Mouse (Mus musculus) G1E (cell line): ENCODE data around the gene Thumpd1. TPM values are rescaled to one million over a fixed set of nuclear protein-coding genes. Genes with fewer than 3 reads are reported as not detected.

ENCODE experiments used
- ATAC-seq: 2 replicates; pipeline ENCODE4 v1.8.0; 2016; ENCODE audit warnings: mild to moderate bottlenecking; ENCODE audit not compliant: insufficient number of reproducible peaks, poor library complexity, low FRiP score, severe bottlenecking; ENCODE audit errors: extremely low read depth
- DNase-seq: peaks from one replicate; pipeline ENCODE4 v3.0.0; 2012; ENCODE audit warnings: low spot score
- H3K27me3 ChIP-seq: 2 replicates; pipeline ENCODE4 v1.6.1; 2012; ENCODE audit warnings: mild to moderate bottlenecking, low read length, inconsistent platforms; ENCODE audit not compliant: insufficient read depth
- H3K36me3 ChIP-seq: replicated peaks from 2 replicates; pipeline ENCODE3; 2012; ENCODE audit warnings: mild to moderate bottlenecking, inconsistent platforms
- H3K4me1 ChIP-seq: 2 replicates; pipeline ENCODE4 v1.6.1; 2012; ENCODE audit warnings: low read depth, low read length, inconsistent platforms, mixed read lengths; ENCODE audit not compliant: insufficient read depth
- H3K4me3 ChIP-seq: 2 replicates; pipeline ENCODE4 v1.5.1; 2012; ENCODE audit warnings: low read depth, mild to moderate bottlenecking, inconsistent platforms, low read length, moderate library complexity, mixed read lengths
- H3K9me3 ChIP-seq: replicated peaks from 2 replicates; pipeline ENCODE4 v1.6.1; 2012; ENCODE audit warnings: inconsistent platforms
- CTCF ChIP-seq: IDR thresholded peaks from 2 replicates; pipeline ENCODE4 v1.5.1; 2012; ENCODE audit warnings: low read depth, low read length, inconsistent platforms, mixed read lengths
- GATA1 ChIP-seq: IDR thresholded peaks from 2 replicates; pipeline ENCODE4 v1.6.1; 2012; ENCODE audit warnings: borderline replicate concordance, low read length, inconsistent platforms, mixed read lengths
- GATA2 ChIP-seq: IDR thresholded peaks from 2 replicates; pipeline ENCODE4 v1.6.1; 2012; ENCODE audit warnings: low read depth, low read length, inconsistent platforms, borderline replicate concordance
- POLR2AphosphoS5 ChIP-seq: IDR thresholded peaks from 2 replicates; pipeline ENCODE4 v1.6.1; 2012; ENCODE audit warnings: low read depth, low read length, inconsistent platforms; ENCODE audit not compliant: insufficient replicate concordance
- TAL1 ChIP-seq: conservative IDR thresholded peaks from 2 replicates; pipeline ENCODE4 v1.6.1; 2012; ENCODE audit warnings: low read depth, low read length, inconsistent platforms, mixed read lengths
- polyA plus RNA-seq: library from polyadenylated mRNA; stranded (reverse); fragments of >175 nt; gene quantifications from 2 replicates; pipeline ENCODE4 v1.2.3, GENCODE M21; 2012
- total RNA-seq, 2 experiments: library from RNA; stranded (forward) in 1 of 2; stranded (reverse) in 1 of 2; fragments of 200-1000 nt in 1 of 2; fragments of >200 nt in 1 of 2; fragmentation: Nextera tagmentation in 1 of 2; gene quantifications; 2 replicates each; pipeline ENCODE4 v1.2.3; 2014 to 2017

Gene Thumpd1
- 41.4 and 53.9 TPM in 2 replicates for total RNA-seq (2014; fragmentation: Nextera tagmentation)
- 102 and 115 TPM in 2 replicates for total RNA-seq (2017)
- polyA plus RNA-seq, result 64.8 and 72.8 TPM in 2 replicates

- Histone ChIP-seq H3K27me3 (no peaks in the 10 kb centered on the region), H3K4me1 (peaks cover 19% of the 10 kb centered on the region), H3K36me3 (peaks cover 37% of the 10 kb centered on the region), H3K4me3 (peak within 1 kb of the TSS; percentile 100), H3K9me3 (no peaks in the 10 kb centered on the region)
- peak; percentile 77 for ATAC-seq
- DNase-seq, result peak; percentile 38
- TF ChIP-seq GATA2 (no peak), TAL1 (no peak), POLR2AphosphoS5 (no peak), CTCF (no peak)
Measured at GRCm38 (mm10) chr7:119720253-119720946, at the start of gene Thumpd1. Thumpd1 (minus strand) TSS chr7:119720798.

- Histone ChIP-seq H3K36me3 (peaks cover 2% of the 10 kb centered on the region), H3K27me3 (no peaks in the 10 kb centered on the region), H3K9me3 (no peaks in the 10 kb centered on the region), H3K4me1 (no peaks in the 10 kb centered on the region), H3K4me3 (no peak overlapping the region)
- DNase-seq (no peak), ATAC-seq (no peak)
- TF ChIP-seq GATA2, result no peak
- TF ChIP-seq POLR2AphosphoS5, result no peak
- TF ChIP-seq TAL1, result no peak
- no peak for TF ChIP-seq CTCF
- no peak for TF ChIP-seq GATA1
Measured at GRCm38 (mm10) chr7:119769895-119770294, 49.3 kb upstream of the Thumpd1 start.

- DNase-seq (no peak), ATAC-seq (no peak)
- H3K27me3 ChIP-seq, result peaks cover 6% of the 10 kb centered on the region; the same call in 1 of the 2 replicates
- no peaks in the 10 kb centered on the region for H3K4me1 ChIP-seq
- H3K4me3 ChIP-seq, result no peak overlapping the region
- peaks cover 1% of the 10 kb centered on the region for H3K36me3 ChIP-seq
- no peak for TF ChIP-seq GATA2
- no peak for TF ChIP-seq GATA1
- TF ChIP-seq CTCF, result no peak
- TF ChIP-seq TAL1, result no peak
- TF ChIP-seq POLR2AphosphoS5, result no peak
- no peaks in the 10 kb centered on the region for H3K9me3 ChIP-seq
Measured at GRCm38 (mm10) chr7:119766996-119767395, 46.4 kb upstream of the Thumpd1 start.

- H3K4me1 ChIP-seq, result no peaks in the 10 kb centered on the region
- no peak for DNase-seq
- H3K9me3 ChIP-seq, result no peaks in the 10 kb centered on the region
- H3K4me3 ChIP-seq, result no peak overlapping the region
- H3K27me3 ChIP-seq, result peaks cover 13% of the 10 kb centered on the region
- no peak for TF ChIP-seq POLR2AphosphoS5
- TF ChIP-seq GATA2, result no peak
- TF ChIP-seq GATA1, result no peak
- TF ChIP-seq CTCF, result no peak
- no peak for TF ChIP-seq TAL1
- ATAC-seq, result no peak
- no peaks in the 10 kb centered on the region for H3K36me3 ChIP-seq
Measured at GRCm38 (mm10) chr7:119764377-119764776, 43.8 kb upstream of the Thumpd1 start.

- Histone ChIP-seq H3K36me3 (no peaks in the 10 kb centered on the region), H3K4me1 (no peaks in the 10 kb centered on the region), H3K4me3 (no peak overlapping the region), H3K27me3 (peaks cover 18% of the 10 kb centered on the region), H3K9me3 (no peaks in the 10 kb centered on the region)
- TF ChIP-seq TAL1, result no peak
- TF ChIP-seq GATA2, result no peak
- no peak for TF ChIP-seq GATA1
- TF ChIP-seq CTCF, result no peak
- no peak for DNase-seq
- no peak for ATAC-seq
Measured at GRCm38 (mm10) chr7:119762166-119762697, 41.6 kb upstream of the Thumpd1 start.

GRCm38 (mm10) chr7:119760527-119760951, 39.9 kb upstream of the Thumpd1 start, which contains the start of gene Acsm3:
Acsm3 (plus strand) TSS chr7:119760923.
- Histone ChIP-seq H3K4me3 (no peak within 1 kb of the TSS), H3K9me3 (no peaks in the 10 kb centered on the region), H3K27me3 (peaks cover 18% of the 10 kb centered on the region), H3K36me3 (no peaks in the 10 kb centered on the region), H3K4me1 (no peaks in the 10 kb centered on the region)
- no peak for DNase-seq
- ATAC-seq, result no peak
- TF ChIP-seq CTCF (no peak), POLR2AphosphoS5 (no peak), TAL1 (no peak), GATA2 (no peak), GATA1 (no peak)
